Mouse (Mus musculus): ENCODE measurements around the gene Fgfr2.
A peak's percentile ranks its signal among the peaks of the same experiment; 100 is the strongest.

The Fgfr2 gene

GRCm38 (mm10) chr7:133101070-133101469 lies 22.1 kb downstream of the Fgfr2 start:
- no peak for TF ChIP-seq GATA4 (IDR thresholded peaks at IDR 0.05; ENCODE audit: insufficient replicate concordance, low read length)

- no peak for TF ChIP-seq GATA4 (IDR thresholded peaks at IDR 0.05; ENCODE audit: insufficient replicate concordance, low read length)
Measured at GRCm38 (mm10) chr7:133100178-133100577, 23.0 kb downstream of the Fgfr2 start.

GRCm38 (mm10) chr7:133099266-133099665 lies 23.9 kb downstream of the Fgfr2 start:
- peak; percentile 56; the same call in 1 of the 2 replicates for TF ChIP-seq GATA4 (IDR thresholded peaks at IDR 0.05; ENCODE audit: insufficient replicate concordance, low read length)

- no peak for TF ChIP-seq GATA4 (IDR thresholded peaks at IDR 0.05; ENCODE audit: insufficient replicate concordance, low read length)
Measured at GRCm38 (mm10) chr7:133098118-133098793, 24.9 kb downstream of the Fgfr2 start.

DNA sequence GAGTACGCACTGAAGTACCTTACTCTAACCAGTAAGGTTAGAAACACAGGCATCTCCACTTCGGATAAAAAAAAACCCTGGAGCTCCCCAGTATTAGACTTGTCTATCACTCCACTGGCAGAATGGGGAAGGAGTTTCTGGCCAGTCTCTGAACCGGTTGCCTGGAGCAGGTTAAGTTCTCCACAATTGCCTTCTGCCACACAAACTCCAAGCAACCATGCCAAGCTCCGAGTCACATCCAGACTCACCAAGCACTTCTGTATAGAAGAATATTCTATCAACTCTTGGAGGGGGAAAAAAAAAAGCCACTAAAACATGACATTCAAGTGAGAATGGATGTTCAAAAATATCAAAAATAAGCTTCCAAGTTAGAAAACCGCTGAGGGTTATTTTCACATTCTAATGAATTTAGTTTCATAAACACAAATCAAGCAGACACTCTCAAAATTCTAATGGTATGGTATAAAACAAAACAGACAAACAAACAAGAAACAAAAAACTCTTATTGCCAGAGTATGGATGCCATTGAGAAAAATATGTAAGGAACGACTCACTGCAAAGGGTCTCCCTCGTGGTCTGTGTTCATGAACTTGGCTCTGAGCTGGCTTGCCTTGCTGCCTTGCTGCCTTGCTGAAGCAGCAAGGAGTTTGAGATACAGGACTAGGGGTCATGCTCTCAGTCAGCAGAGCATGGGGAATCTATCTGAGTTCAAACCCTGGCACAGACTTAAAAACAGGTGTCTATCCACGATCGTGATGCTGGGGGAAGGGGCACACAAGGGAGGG lies 28.2 kb downstream of the Fgfr2 start:
- no peak for TF ChIP-seq GATA4 (IDR thresholded peaks at IDR 0.05; ENCODE audit: insufficient replicate concordance, low read length)

DNA sequence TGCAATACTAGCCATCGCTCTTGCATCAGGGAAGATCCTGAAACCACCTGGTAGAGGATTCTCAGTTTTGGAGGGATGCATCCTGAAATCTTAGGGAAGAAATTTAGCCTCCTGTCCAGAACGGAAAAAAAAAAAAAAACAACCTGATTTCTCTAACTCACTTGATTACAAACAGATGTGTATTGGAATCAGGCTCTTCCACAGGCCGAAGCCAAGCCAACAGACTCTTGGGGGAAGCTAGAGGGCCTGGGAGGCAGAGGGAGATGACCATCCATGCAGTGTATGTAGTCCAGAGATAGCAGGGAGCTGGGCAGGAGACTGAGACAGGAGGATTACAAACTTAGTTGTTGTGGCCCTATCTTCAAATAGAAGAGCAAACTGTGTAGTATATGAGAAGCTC lies 29.0 kb downstream of the Fgfr2 start:
- TF ChIP-seq GATA4 (IDR thresholded peaks at IDR 0.05; ENCODE audit: insufficient replicate concordance, low read length), result no peak

DNA sequence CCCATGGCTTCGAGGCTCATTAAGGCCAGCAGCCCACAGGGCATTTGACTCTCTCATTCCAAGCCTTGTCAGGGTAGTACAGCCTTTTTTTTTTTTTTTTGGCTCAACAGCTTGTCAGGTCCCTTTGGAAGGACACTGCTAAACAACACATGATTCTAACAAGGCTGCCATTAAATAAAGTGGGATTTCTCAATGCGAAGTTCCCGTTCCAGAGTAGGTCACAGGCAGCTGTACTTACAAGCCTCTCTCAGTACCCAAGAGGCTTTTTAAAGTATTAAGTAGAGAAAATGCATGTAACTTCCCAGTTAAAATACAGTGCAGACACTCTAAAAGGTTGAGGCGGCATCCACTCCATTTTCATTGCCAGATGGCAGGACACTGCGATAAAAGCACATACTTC lies 29.4 kb downstream of the Fgfr2 start:
- no peak for TF ChIP-seq GATA4 (IDR thresholded peaks at IDR 0.05; ENCODE audit: insufficient replicate concordance, low read length)

DNA sequence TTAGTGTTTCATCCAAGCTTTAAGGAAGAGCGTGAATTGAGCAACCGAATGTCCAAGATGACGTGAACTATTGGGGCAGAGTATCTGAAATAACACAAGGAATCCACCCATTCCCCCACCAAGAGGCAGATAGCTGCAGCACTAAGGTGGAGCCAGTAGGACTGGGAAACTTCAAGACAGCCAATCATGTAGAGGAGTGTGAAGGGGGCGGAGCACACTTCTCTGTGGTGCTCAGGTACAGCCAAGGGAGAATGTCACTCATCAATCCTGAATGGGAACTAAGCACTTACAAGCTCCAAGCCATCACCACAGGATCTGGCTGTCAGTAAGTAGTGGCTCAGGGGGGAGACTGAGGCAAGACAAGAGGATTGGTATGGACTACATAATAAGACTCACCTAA lies 32.5 kb downstream of the Fgfr2 start:
- TF ChIP-seq GATA4 (IDR thresholded peaks at IDR 0.05; ENCODE audit: insufficient replicate concordance, low read length), result no peak

- no peak for TF ChIP-seq GATA4 (IDR thresholded peaks at IDR 0.05; ENCODE audit: insufficient replicate concordance, low read length)
Measured at GRCm38 (mm10) chr7:133089621-133090260, 33.4 kb downstream of the Fgfr2 start.

DNA sequence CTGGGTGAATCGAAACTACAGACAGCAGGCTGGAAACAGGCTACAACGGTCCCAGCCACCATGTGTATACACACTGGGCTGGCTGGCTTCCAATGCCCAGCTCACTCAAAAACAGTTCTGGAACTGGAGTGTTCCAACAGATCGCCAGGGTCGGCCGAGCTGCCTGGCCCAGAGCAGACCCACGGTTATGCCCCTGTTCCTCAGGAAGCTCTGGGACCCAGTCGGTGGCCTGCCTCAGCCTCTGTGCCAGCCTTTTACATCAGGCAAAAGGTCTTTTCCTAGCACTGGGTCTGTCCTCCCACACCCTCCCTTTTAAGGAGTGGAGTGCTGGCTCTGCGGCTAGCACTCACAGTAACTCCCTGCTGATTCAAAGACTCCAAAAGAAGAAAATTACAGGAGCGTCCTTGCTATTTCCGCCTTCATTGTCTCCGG lies 34.3 kb downstream of the Fgfr2 start:
- no peak for TF ChIP-seq GATA4 (IDR thresholded peaks at IDR 0.05; ENCODE audit: insufficient replicate concordance, low read length)

DNA sequence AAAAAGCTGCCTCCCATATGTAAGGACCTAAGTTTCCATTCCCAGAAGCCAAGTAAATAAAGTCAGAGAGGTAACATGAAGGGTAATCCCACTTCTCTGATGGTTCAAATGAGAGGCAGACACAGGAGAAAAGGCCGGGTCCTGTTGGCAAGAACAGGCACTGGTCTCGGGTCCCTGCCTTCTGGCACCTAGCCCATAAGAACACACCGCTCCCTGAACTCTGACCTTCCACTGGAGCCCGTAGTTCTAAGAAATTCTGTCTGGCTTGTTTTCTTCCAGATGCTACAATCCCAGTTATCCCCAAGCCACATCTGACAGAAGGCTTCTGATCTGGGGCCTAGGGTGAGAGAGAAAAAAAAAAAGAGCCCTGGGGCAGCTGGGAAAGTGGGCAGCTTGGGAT lies 34.7 kb downstream of the Fgfr2 start:
- TF ChIP-seq GATA4 (IDR thresholded peaks at IDR 0.05; ENCODE audit: insufficient replicate concordance, low read length), result no peak

- TF ChIP-seq GATA4 (IDR thresholded peaks at IDR 0.05; ENCODE audit: insufficient replicate concordance, low read length), result no peak
Measured at GRCm38 (mm10) chr7:133085408-133085807, 37.7 kb downstream of the Fgfr2 start.

DNA sequence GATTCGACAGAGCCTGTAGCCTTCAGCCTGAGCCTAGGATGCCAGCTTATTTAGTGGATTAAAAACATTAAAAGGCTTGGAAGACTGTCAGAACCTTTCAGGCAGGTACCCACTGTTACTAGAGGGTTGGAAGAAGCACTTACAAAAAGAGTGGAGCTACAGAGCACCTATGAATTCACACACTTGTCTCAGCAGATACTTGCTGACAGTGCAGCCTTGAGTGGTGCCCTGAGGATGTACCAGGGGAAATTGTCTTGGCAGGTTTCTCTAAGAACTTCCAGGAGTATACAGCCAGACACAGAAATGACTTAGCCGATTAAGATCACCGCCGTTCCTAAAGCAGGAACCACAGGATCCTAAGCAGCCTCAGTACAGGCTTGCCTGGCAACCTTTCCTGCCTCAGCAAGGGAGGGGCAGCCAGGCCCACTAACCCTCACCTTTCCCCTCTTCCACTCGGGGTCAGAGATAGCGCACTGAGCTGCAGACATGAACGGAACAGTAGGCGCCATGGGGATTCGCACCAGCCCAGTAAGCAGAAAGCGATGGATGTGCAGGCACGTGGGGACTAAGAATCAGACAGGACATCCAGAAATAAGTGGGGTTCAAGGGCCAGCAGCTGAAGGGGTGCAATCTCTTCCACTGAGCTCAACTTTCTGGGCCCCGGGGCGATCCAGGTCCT lies 39.1 kb downstream of the Fgfr2 start:
- TF ChIP-seq GATA4 (IDR thresholded peaks at IDR 0.05; ENCODE audit: insufficient replicate concordance, low read length), result peak; percentile 79; the same call in 1 of the 2 replicates

DNA sequence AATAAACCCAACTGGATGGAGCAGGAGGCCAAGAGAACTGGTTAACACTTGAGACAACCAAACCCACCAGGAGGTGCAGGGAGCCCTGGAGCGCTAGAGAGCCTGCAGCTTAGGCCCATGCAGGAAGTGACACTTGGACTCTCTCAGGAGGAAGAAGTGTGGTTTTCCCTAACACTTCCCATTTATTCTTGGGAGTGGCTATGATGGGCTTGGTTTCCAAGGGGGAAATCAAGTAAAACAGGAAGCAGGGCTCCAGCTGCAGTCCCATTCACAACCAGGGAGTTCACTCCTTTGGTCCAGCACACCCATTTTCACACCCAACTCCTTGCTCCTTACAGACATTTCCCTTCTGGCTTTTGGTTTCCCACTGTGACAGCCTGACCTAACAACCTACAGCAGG lies 44.2 kb downstream of the Fgfr2 start:
- no peak for TF ChIP-seq GATA4 (IDR thresholded peaks at IDR 0.05; ENCODE audit: insufficient replicate concordance, low read length)

DNA sequence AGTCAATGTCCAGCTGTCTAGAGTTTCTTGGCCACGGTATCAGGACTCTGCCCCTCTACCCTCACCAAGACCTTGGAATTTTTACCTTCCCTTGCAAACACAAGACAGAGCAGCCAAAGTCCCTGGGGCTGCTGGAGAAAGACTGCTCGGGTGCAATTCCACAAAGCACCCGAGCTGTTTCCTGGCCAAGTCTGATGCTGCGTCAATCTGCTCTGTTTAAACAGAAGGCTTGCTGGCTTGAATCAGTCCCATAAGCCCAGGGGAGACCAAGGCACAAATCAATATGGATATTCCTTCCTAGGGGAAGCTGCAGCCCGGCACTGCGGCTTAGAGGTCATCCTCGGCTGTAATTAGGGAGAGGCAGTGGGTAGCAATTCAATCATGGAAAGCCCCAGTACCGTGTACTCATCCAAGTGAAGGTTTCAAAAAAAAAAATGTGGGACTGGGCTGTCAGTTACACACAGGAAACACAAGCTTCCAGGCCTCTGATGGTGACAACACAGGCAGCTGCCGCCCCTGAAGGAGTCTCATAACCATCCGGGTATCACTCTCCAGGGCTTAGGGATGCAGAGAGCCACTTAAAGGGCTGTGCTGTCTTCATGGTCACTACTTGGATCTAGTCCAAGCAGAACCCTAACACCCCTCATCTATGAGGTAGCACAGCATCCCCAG lies 48.6 kb downstream of the Fgfr2 start:
- TF ChIP-seq GATA4 (IDR thresholded peaks at IDR 0.05; ENCODE audit: insufficient replicate concordance, low read length), result no peak
